8 mouse cellular contexts compared by ENCODE assay signal in the genomic region with DNA sequence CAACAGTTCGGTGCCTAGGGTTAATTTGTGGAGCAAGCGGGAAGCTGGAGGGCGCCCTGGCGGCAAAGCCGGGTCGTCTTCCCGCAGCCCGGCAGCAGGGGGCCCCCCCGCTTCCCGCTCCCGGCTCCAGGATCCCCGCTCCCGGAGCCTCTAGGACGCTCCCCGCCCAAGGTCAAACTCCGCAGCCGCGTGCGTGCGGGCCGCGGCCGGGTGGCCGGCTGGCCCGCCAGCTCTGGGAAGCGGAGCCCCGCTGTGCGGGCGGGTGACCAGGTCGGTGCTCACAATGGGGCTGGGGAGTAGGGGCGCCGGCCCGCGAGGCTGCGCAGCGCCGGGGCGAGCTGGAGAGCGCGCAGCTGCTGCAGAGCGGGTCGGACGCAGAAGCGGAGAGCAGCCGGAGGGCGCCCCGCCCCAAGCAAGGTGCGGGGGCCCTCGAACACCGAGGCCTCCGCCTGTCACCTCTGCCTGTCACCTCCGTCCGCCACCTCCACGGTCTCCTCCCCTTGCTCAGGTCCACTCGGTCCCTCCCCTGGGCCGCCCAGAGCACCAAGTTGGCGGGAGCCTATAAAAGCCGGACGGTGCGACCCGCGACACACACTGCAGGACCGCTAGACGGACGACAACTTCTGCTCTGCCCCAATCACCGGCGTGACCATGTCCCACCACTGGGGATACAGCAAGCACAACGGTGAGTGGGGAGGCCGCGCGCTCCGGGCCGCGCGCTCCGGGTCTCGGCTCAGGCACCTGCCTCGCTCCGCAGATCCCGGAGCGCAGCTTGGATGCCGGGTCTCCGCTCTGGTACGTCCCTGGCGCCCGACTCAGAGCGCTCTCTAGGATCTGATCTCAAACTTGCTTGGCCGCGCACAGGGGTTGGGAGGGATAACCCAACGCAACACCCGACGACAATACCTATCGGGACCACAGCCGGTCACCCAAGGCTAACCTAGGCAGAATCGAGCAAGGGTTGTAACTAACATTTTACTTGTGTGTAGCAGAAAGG. TPM values are rescaled to one million over a fixed set of nuclear protein-coding genes. Genes with fewer than 3 reads are reported as not detected.
DNase-seq lines count a peak whose midpoint lies in the region; ATAC-seq lines count a peak whose summit lies in the region.

A gene (plus strand): TSS at position 172 of the 997 bp plus-strand sequence.

- peak within 1 kb of the TSS; percentile 75 for H3K4me2 ChIP-seq in heart, embryonic 11.5 days
- H3K4me2 ChIP-seq in kidney, embryonic 15.5 days: peak within 1 kb of the TSS; percentile 84
- peak within 1 kb of the TSS; percentile 62 for H3K4me2 ChIP-seq in liver, embryonic 11.5 days

- no peaks in the 10 kb centered on the region for H3K27me3 ChIP-seq in erythroblast, embryonic 14.5 days (ENCODE audit: control insufficient read depth)
- no peaks in the 10 kb centered on the region for H3K27me3 ChIP-seq in heart, embryonic 11.5 days (ENCODE audit: control insufficient read depth, insufficient read depth, low read length)
- peaks cover 20% of the 10 kb centered on the region for H3K27me3 ChIP-seq in kidney, embryonic 15.5 days
- no peaks in the 10 kb centered on the region for H3K27me3 ChIP-seq in liver, embryonic 11.5 days (replicated peaks; ENCODE audit: control insufficient read depth, insufficient read depth, low read length)
- H3K27me3 ChIP-seq in splenic B cell, adult 2 months (ENCODE audit: control insufficient read depth, insufficient read depth, low read length, poor library complexity, severe bottlenecking): no peaks in the 10 kb centered on the region

- DNase-seq in B cell, adult 2 months: peak; percentile 69 to 70
- DNase-seq in brain, adult 2 months (ENCODE audit: low read depth, low spot score): peak; percentile 83
- peak; percentile 85 for DNase-seq in liver, embryonic 11.5 days (ENCODE audit: low spot score)
- DNase-seq in naive thymus-derived CD4-positive, alpha-beta T cell, adult 2 months (ENCODE audit: low read depth): peak; percentile 58
- peak; percentile 67 for DNase-seq in splenic B cell, adult 2 months (ENCODE audit: low read depth, low spot score)

- peaks cover 47% of the 10 kb centered on the region for H3K4me1 ChIP-seq in erythroblast, embryonic 14.5 days (ENCODE audit: control insufficient read depth)
- peaks cover 3% of the 10 kb centered on the region; the same call in 1 of the 2 replicates for H3K4me1 ChIP-seq in heart, embryonic 11.5 days (ENCODE audit: control insufficient read depth, insufficient read depth, low read length)
- H3K4me1 ChIP-seq in kidney, embryonic 15.5 days: peaks cover 13% of the 10 kb centered on the region
- peaks cover 14% of the 10 kb centered on the region for H3K4me1 ChIP-seq in liver, embryonic 11.5 days (replicated peaks; ENCODE audit: control insufficient read depth, insufficient read depth, low read length)

- ATAC-seq in heart, embryonic 11.5 days (replicated peaks; ENCODE audit: insufficient number of reproducible peaks, low FRiP score, low TSS enrichment): peak; percentile 96
- ATAC-seq in kidney, embryonic 15.5 days (replicated peaks; ENCODE audit: low FRiP score): peak; percentile 93
- peak; percentile 89 for ATAC-seq in liver, embryonic 11.5 days (replicated peaks; ENCODE audit: low FRiP score)

- peak within 1 kb of the TSS; percentile 87 for H3K9ac ChIP-seq in heart, embryonic 11.5 days (ENCODE audit: low read depth, low read length)
- peak within 1 kb of the TSS; percentile 72 for H3K9ac ChIP-seq in kidney, embryonic 15.5 days
- peak within 1 kb of the TSS; percentile 97 for H3K9ac ChIP-seq in liver, embryonic 11.5 days (ENCODE audit: low read depth, low read length)

- peaks cover 53% of the 10 kb centered on the region for H3K36me3 ChIP-seq in erythroblast, embryonic 14.5 days (ENCODE audit: control insufficient read depth)
- no peaks in the 10 kb centered on the region for H3K36me3 ChIP-seq in heart, embryonic 11.5 days (ENCODE audit: control insufficient read depth, insufficient read depth, low read length)
- H3K36me3 ChIP-seq in kidney, embryonic 15.5 days: no peaks in the 10 kb centered on the region
- 0 out of 2 replicates have a peak, but pooled peaks cover 2% of the 10 kb centered on the region for H3K36me3 ChIP-seq in liver, embryonic 11.5 days (ENCODE audit: control insufficient read depth, insufficient read depth, low read length)
- no peaks in the 10 kb centered on the region for H3K36me3 ChIP-seq in splenic B cell, adult 2 months (ENCODE audit: control insufficient read depth, insufficient read depth, low read length, poor library complexity, severe bottlenecking)

- peak within 1 kb of the TSS; percentile 83 for H3K27ac ChIP-seq in heart, embryonic 11.5 days (ENCODE audit: low read depth, low read length)
- no peak within 1 kb of the TSS for H3K27ac ChIP-seq in kidney, embryonic 15.5 days
- H3K27ac ChIP-seq in liver, embryonic 11.5 days (ENCODE audit: low read depth, low read length): peak within 1 kb of the TSS; percentile 92

- WGBS in heart, embryonic 11.5 days (ENCODE audit: insufficient replicate concordance): under 1% methylated on average over 87 of the region's 95 CpGs
- under 1% methylated on average over 92 of the region's 95 CpGs for WGBS in kidney, embryonic 15.5 days
- WGBS in liver, embryonic 11.5 days: under 1% methylated on average over 93 of the region's 95 CpGs

- H3K9me3 ChIP-seq in erythroblast, embryonic 14.5 days (ENCODE audit: control insufficient read depth, low read length): no peaks in the 10 kb centered on the region
- H3K9me3 ChIP-seq in heart, embryonic 11.5 days (replicated peaks; ENCODE audit: control insufficient read depth, low read length): no peaks in the 10 kb centered on the region
- no peaks in the 10 kb centered on the region for H3K9me3 ChIP-seq in kidney, embryonic 15.5 days (replicated peaks)
- no peaks in the 10 kb centered on the region for H3K9me3 ChIP-seq in liver, embryonic 11.5 days (ENCODE audit: control insufficient read depth, low read length)

- peak within 1 kb of the TSS; percentile 79 for H3K4me3 ChIP-seq in erythroblast, embryonic 14.5 days (replicated peaks)
- H3K4me3 ChIP-seq in heart, embryonic 11.5 days (ENCODE audit: low read depth, low read length): peak within 1 kb of the TSS; percentile 81
- H3K4me3 ChIP-seq in kidney, embryonic 15.5 days (replicated peaks): peak within 1 kb of the TSS; percentile 83
- peak within 1 kb of the TSS; percentile 91 for H3K4me3 ChIP-seq in liver, embryonic 11.5 days (ENCODE audit: low read depth, low read length)

RNA-seq across cellular contexts. Expression of the gene that starts here (rescaled TPM):
- 122 and 268 TPM in 2 replicates for polyA plus RNA-seq in erythroblast, embryonic 14.5 days (2012)
- polyA plus RNA-seq in heart, embryonic 11.5 days (2014; fragmentation: Nextera tagmentation; extraction: Ambion mirVana): 315 and 394 TPM in 2 replicates
- 82.4 and 87.0 TPM in 2 replicates for polyA plus RNA-seq in kidney, embryonic 15.5 days (2015; fragmentation: Nextera tagmentation; extraction: Ambion mirVana)
- polyA plus RNA-seq in liver, embryonic 11.5 days (2014; fragmentation: Nextera tagmentation; extraction: Ambion mirVana): 1,283 and 1,400 TPM in 2 replicates
